Mouse (Mus musculus) stomach, postnatal 0 days (tissue): Measurements from ENCODE around the gene Pola1.

Source experiments
- CTCF ChIP-seq: IDR thresholded peaks from 2 replicates; pipeline ENCODE4 v1.5.1; 2016; ENCODE audit warnings: antibody characterized with exemption, low read depth, mild to moderate bottlenecking, moderate library complexity
- EP300 ChIP-seq: optimal IDR thresholded peaks from 2 replicates; pipeline ENCODE3; 2016; ENCODE audit warnings: antibody characterized with exemption

DNA sequence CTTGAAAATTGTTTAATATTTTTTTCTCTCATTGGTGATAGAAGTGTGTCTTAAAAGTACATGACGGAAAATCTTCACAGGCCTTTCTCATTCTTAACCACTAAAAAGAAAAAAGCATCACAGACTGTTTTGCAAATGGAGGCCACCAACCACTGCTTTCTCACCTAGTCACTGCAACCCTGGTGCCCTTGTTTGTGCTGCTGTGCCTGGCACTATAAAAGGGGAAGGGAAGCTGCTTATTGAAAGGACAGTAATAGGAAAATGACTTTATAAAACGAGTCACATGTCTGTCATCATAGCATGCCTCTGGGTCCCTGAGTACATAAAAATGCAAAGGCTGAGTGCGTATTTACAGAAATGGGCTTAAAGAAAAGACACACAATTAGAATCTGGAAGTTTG, 263.7 kb downstream of the Pola1 start:
- TF ChIP-seq CTCF (no peak), EP300 (no peak)
